Mouse (Mus musculus) megakaryocyte progenitor cell, adult 5-6 weeks (primary cell): ENCODE results near the gene Ncbp1. TPM values are rescaled to one million over a fixed set of nuclear protein-coding genes. Genes with fewer than 3 reads are reported as not detected.

Source experiments
- ATAC-seq: replicated peaks from 2 replicates; pipeline ENCODE4 v1.8.0; 2016; ENCODE audit warnings: mild to moderate bottlenecking, moderate TSS enrichment, inconsistent platforms; ENCODE audit not compliant: poor library complexity
- total RNA-seq, 2 experiments: library from RNA; stranded (forward) in 1 of 2; stranded (reverse) in 1 of 2; fragments of 157-497, 149-512 nt in 1 of 2; fragments of 200-1000 nt in 1 of 2; gene quantifications; 2 replicates each; pipeline versions ENCODE4 v1.2.3 to v1.2.4; 2015 to 2017

Ncbp1 gene
- total RNA-seq (2015): 81.5 and 82.3 TPM in 2 replicates
- total RNA-seq (2017): 108 and 109 TPM in 2 replicates

DNA sequence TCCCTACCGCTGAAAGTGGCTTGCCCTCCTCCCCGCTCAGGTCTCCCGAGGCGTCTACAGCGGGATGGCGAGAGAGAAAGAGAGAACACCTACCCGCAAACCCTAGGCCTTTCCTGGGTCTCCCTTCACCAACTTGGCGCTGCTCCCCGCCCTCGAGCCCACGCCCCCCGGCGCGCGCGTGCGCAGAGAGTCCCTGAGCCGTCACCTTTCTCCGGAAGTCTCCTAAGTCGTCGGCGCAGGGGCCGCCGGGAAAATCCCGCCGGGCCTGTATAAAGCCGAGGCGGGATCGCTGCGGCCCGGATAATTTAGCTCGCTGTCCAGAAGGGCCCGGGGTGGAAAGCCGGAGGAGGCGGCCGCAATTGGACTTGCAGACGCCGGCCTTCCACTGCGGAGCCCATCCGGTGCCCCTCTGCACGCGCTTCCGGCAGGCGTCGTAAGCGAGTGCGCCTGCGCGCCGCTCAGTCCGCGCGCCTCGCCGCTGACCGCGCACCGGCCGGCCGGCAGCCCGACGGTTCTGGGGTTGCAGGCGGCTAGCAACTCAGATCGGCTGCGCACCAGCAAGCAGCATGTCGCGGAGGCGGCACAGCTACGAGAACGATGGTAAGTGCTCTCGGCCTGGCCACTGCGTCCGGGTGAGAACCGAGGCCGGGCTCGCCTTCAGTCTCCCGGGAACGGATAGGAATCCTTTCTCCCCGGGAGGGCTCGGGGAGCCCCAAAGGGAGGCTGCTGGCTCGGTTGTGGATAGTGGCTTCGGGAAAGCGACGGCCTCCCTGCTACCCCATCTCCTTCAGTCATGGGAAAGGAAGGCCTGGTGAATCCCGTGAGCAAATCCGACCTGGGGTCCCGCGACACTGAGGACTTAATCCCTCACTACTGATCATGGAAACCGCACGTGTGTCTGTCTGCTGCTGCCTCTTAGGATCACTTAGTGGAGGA is at the start of gene Ncbp1, which contains the start of gene Tstd2:
Gene Ncbp1, plus strand, starts transcription at position 327 of the 936 bp plus-strand sequence.
Gene Tstd2, minus strand, starts transcription at position 408 of the 936 bp plus-strand sequence.
- peak; percentile 86 for ATAC-seq

DNA sequence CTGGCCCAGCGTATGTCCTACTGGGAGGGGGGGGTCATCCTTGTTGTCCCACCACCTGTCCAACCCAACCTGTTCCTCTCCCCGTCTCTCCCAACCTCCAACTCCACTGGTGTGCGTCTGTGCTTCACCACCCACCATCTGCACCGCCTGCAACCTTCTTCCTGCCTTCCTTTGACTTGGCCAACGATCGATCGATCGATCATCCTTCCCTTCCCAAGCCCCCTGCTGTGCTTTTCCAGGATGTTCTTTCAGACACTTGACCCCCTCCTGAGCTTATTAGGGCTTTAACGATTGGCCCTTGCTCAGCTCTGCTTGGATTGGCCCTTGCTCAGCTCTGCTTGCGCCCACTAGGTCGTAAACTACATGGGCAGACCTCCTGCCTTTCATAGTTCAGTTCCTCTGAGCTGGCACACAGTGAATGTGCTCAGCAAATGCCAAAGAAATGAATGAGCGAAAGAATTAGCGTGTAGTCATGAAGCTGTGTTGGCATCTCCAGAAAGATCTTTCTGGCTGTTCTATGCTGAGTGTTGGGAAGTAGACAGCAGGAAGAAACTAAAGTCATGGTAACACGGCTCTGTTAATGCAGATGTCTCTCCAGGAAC is 48.8 kb upstream of the Ncbp1 start:
- ATAC-seq: no peak

DNA sequence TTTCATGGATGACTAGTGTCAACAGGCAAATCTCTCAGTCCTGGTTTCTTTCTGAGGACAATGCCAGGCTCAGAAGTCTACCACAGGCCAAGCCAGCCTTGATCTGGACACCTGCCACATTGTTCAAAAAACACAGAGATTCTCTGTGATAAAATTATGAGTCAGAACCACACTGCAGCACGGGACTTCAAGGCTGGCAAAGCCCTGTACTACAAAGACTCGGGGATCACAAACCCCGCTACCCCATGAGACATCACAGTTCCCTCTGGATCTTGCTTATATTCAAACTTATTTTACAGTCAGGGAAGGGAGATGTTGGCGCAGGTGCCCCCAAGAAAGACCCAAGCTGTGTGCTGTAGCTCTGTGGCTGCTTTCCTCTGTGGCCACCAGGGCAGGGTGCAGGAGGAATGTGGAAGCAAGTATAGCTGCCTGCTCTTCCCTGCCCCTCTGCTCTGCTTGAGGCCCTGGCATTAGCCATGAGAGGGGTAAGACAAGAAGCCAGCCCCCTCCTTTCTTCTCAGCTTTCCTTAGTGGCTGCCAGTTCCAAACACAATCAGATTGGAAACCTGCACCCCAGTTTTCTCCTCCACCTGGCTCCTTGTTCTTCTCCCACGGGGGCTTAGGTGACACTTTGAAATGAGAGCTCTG is 45.9 kb upstream of the Ncbp1 start:
- ATAC-seq: no peak

DNA sequence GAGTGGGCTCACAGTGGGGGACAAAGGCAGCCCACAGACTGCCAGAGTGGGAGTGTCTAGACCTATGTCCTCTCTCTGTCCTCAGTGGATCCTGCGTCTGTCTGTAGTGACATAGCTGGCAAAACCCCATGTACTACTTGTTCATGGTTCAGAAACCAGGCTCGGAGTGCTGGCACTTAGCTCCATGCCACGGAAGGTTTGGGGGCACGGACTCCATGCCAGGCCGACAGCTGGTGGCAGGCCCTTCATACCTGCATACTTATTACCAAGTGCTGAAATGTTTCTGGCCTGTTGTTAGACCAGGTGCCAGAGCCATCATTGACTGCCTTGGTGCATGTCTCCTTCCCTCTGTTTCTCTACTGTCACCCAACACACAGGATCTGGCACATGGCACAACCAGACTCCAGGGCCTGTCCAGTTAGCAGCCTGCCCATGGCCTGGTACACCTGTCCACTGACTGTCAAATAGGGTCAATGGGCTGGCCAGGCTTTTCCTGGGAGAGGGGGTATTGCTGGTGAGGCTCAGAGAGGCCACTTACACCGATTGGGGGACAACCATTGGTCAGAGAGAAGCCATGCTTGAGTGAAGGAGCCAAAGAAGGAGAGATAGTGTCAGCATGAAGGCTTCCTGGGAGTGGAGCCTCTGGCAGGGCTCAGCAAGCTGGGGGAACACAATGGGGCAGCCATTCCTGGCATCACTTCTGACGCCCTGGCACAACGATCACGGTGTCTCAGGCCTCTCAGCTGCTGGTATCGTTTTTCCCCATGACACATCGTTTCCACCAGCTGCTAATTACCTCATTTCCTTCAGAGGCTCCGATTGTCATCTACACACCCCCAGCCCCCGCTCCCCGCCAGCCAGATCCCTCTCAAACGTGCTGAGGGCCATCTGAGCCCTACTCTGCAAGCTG is 43.2 kb upstream of the Ncbp1 start:
- no peak for ATAC-seq

DNA sequence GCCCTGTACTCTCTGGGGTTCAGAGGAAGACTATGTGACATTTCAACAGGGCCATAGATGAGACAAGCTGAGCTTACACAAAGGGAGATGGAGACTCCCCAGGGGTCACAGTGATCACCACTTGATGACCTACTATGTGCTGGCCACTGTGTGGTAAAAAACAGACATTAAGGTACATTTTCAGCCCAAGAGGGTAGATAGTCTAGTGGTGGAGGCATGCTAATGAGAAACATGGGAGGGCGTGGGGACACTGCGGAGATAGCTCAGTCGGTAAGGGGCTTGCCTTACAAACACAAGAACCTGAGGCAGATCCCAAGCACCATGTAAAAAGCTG is 42.6 kb upstream of the Ncbp1 start:
- no peak for ATAC-seq

DNA sequence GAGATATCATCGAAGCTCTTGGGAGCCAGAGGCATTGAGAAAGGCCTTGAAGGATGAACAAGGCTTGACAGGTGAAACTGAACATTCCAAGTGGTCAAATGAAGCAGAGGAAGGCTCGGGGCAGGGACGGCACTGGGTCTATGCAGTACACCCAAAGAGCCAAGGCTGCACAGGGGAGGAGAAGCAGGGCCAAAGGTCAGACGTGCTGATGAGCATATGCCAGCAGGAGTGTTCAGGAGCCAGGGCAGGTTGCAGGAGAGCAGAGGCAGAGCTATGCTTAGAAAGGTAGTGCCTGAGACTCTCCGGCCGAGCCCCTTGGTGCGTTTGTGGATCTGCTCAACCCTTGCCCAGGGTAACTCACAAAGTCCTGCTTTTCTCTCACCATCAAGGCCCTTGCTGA is 41.9 kb upstream of the Ncbp1 start:
- ATAC-seq: no peak

DNA sequence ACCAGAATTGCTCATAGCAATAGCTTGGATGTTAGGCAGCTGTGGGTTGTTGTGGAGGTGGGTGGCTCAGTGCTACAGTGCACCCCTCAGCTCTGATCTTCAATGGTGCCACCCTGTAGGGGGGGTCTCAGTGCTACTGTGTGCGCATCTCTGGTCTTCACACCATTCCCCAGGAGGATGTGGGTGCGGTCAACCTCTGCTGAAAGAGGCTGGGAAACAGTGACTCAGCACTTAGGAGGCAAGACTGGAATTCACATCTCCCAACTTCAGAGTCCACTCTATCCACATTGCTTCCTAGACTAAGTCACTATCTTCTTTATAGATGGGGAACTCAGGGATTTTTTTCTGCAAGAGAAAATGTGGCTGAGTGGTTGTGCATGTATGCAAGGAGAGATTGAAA is 40.8 kb upstream of the Ncbp1 start:
- ATAC-seq: no peak

DNA sequence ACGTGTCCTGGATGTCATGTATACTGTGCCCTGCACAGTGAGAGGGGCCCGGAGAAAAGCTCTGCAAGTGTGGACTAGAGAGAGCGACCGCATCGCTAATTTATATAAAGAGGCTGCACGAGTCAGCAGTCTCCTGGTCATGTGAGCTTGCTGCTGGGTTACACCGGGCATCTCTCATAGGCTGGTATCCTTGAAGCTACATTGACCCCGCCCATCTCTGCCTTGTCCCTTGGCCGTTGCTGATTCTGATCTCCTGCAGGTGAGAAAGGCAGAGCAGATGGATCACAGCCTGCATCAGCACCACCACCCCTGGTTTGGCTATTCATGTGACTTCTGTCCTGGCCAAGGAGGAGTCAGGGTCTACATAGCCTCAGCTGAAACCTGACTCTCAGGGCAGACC is 39.3 kb upstream of the Ncbp1 start:
- ATAC-seq: no peak

DNA sequence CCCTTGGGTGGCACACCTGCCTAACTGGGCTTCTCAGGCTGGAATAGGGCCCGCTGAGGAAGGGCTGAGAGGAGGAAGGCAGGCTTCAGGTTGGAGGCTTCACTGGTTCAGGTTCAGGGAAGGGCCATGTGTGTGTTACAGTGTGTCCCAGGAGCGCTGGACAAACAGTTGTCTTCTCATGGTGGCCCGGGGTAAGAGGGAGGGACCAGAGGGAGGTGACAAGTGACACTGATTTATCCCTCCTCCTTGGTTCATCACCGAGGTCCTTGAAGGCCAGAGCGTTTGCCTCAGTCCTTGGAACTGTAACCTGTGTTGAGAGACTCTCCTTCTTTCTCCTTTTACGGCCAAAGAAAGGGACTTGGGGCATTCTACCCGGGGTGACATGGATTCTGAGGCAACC is 37.9 kb upstream of the Ncbp1 start:
- no peak for ATAC-seq

DNA sequence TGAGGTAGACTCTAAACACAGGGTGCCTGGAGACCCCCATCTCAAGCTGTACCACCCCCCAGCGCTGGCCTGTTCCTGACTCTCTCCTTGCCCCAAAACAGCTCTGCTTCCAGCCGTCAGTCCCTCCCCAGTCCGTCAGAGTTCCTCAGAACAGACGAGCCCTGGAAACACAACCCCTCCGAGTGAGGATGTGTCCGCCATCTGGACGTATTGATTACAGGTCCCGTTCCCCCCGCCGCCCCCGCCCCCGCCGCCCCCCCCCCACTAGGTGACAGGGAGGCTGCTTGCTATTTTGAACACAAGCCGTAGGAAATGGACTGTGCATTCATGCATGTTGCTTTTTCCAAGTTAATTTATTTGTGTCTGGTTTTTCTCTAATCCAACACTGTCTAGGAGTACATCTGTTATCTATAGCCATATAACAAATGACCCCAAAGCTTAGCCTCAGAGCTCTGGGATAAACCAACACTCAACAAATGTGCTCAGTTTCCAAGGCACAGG is 37.2 kb upstream of the Ncbp1 start:
- ATAC-seq: no peak

DNA sequence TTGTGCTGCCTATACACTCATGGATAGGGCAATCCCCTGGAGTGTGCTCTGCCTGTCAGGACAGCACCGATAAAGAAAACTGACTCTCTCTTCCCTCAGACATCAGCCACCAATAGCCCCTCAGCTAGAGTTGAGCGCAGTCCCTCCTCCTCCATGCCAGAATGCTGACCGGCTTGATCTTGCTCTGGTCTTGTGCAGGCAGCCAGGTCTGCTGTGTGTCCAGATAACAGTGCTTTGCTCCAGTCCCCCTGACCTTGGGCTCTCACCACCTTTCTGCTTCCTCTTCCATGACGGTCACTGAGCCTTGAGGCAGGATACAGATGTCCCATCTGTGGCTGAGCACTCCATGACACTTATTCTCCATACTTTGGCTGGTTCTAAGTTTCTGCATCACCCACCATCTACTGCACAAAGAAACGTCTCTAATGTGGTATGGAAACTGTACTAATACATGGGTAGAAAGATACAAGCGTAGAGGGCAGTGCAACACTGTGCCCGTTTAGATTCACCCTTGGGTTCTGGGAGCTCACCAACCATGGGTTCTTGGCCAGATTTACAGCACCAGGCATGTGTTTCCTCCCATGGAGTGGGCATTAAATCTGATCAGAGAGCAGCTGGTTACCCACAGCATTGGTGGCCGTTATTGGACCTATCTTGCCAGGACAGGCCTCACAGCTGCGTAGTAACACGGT is 36.2 kb upstream of the Ncbp1 start:
- no peak for ATAC-seq

DNA sequence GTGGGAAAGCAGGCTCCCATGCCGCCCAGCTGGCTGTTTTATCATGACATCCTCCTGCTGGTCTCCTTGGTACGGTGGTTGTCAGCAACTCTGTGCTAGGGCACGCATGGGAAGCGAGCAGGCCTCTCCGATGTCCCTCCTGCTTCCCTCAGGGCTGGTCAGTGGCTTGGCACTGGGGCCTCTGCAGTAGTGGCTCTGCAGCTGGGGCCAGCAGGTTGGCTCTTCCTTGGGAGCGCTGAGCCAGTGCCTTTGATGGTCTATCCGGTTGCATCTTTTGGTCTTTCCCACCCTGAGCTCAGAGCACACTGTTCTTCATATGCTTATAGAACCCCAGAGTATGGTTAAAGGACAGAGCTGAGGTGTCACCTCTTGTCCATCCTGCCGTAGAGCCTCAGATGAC is 28.3 kb upstream of the Ncbp1 start:
- ATAC-seq: no peak

DNA sequence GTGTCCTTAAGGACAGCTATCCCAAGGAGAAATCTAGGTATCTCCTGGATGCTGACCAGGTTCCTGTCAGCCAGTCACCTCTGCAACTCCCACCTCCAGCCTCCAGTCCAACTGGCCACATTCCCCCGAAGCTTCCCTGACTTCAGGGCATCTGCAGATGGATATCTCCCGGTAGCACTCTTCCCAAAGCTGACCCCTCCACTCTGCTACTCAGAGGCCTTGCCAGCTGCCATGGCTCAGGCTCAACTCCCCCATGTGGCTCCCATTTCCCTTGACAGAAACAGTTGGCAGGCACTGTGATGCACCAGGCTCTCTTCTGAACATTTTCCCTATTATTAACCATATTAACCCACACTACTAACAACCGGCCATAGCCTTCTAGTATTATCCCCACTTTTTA is 27.1 kb upstream of the Ncbp1 start:
- no peak for ATAC-seq

DNA sequence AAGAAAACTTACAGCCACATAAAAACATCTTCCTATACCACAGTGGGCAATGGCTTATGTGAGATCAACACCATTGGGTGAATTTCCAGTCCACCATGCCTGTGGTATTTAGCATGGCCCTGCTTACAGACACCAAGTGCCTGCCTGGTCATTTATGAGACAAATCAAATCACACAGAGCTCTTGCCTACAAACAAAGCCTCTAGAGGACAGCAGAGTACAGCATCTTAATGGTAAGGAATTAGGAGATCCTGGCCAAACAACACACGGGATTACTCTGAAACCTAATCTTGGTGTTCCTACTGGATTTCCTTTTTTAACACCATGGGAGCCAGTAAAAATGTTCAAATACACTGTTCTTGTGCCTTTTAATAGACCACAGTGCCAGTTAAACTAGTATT is 23.1 kb upstream of the Ncbp1 start:
- ATAC-seq: no peak

DNA sequence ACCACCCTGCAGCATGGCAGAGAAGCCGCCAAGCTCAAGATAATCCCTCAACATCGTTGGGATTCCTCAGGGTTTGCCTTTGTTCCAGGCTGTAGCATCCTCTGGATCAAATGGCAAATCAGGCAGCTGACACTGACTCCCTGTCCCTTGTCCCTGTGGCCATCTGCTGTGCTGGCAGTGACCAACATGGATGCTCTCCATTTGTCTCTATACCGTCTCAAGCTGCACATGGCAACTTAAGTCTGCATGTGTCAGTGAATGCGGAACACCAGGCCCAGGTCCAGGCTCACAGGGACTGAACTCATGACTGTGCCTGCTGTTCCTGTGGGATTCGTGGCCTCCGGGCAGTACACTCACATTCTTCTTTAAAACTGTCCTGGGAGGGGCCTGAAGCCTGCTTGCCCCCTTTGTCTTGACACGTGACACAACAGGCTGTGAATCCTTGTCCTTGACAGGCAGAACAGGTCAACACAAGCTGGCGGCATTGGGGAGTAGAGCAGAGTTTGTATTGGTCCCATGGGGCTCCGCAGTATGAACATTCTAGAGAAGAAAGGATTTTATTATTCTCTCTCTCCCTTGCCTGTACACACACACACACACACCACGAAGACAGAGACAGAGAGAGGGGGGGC is 21.8 kb upstream of the Ncbp1 start:
- no peak for ATAC-seq

DNA sequence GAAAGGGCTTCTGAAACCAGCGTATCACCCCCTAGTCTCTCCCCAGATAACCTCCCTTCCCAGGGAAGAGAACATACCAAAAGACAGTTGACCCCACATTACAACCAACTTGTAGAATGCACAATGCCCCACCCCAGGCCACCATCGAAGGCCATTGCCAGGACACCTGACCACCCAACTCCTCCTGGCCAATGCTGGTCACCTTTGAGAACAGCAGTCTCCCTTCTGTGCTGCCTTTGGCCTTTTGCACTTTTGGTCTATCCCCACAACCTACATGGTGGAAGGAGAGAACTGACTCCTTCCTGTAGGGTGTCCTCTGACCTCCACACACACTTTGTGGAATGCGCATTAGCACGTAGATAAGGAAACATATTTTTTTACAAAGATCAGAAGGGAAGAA is 20.9 kb upstream of the Ncbp1 start:
- ATAC-seq: no peak

DNA sequence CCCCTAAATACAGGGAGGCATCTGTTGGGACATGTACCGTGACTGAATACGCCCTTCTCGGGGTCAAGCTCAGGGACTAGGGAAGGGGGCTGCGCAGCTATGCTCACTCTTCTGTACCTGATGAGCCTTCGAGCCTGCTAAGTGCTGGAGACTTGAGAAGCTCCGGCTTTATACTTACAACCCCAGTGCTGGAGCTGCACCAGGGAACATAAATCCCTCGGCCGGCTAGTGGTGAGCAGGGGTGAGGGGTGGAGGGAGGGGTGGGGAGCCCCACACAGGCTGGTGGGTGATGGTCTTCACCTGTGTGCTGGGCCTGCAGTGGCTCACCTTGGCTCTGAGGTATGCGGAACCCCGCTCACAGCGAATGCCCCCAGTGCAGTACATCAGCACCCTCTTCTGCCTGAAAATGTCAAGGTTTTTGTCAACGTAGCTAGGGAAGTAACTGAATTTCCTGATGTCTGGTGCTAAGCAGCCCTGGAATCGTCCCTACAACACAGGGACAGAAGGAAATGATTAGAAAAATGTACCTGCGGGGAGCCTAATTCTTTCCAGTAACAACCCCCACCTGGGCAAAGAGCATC is 18.8 kb upstream of the Ncbp1 start:
- no peak for ATAC-seq

DNA sequence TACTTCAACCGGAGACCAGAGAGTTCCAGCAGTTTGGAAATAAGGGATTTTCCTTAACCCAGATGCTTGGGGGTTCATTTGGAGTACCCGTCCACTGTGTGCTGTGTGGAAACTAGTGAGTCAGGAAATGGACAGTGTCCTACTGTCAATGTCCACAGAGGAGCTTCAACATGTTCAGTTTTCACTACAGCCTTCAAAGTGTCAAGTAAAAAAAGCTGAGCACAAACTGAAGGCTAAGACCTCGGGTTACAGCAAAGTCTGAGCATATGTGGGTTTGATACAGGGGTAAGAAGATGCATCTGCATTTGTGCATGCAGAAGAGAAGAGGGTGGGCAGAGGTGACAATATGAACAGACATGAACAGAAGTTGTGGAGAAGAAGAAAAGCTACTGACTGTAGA is 17.6 kb upstream of the Ncbp1 start:
- no peak for ATAC-seq

DNA sequence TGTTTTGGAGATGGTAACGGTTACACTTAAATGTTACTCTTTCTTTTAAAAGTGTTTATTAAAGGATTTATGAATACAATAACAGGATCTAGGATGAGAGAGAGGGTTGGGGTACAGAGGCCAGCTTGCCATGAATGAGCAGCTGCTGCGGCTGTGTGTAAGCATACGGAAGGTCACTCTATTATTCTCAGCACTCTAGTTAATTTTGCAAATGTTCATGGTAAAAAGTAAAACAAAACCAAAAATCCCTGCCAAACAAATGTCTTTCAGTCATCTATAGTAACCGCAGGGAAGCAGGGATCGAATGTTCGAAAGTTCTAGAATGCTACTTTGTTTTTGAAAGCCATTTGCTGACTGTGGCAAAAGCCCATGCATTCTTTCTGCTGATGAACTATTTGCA is 15.1 kb upstream of the Ncbp1 start:
- no peak for ATAC-seq
